Mouse (Mus musculus) MEL (cell line): ENCODE measurements around the gene Glipr2. TPM values are rescaled to one million over a fixed set of nuclear protein-coding genes. Genes with fewer than 3 reads are reported as not detected.

Experiments used
- DNase-seq: peaks from one replicate; pipeline ENCODE4 v3.0.0; 2011; ENCODE audit warnings: low read depth, low spot score
- H3K27ac ChIP-seq: 2 replicates; pipeline ENCODE4 v1.5.1; 2012; ENCODE audit warnings: low read depth, mild to moderate bottlenecking, control low read depth, low read length, moderate library complexity; ENCODE audit not compliant: control insufficient read depth
- H3K27me3 ChIP-seq, 2 experiments: fragments of 150-350 bp in 1 of 2; sonication (generic) in 1 of 2; 2 replicates each; pipeline ENCODE4 v1.6.1; 2012; ENCODE audit warnings: low read length in 2 of 2, mild to moderate bottlenecking in 2 of 2, improper control_type of control experiment in 1 of 2, moderate library complexity in 1 of 2; ENCODE audit not compliant: insufficient read depth in 2 of 2, control insufficient read depth in 1 of 2
- H3K36me3 ChIP-seq, 2 experiments: 2 replicates each; pipeline ENCODE4 v1.6.1; 2012 to 2014; ENCODE audit warnings: low read length in 2 of 2, improper control_type of control experiment in 1 of 2, inconsistent platforms in 1 of 2, mild to moderate bottlenecking in 1 of 2; ENCODE audit not compliant: insufficient read depth in 2 of 2, control insufficient read depth in 1 of 2
- H3K4me1 ChIP-seq, 2 experiments: fragments of 150-350 bp in 1 of 2; sonication (generic) in 1 of 2; 2 replicates each; pipeline ENCODE4 v1.6.1; 2012; ENCODE audit warnings: low read length in 2 of 2, improper control_type of control experiment in 1 of 2, mild to moderate bottlenecking in 1 of 2; ENCODE audit not compliant: insufficient read depth in 2 of 2, control insufficient read depth in 1 of 2
- H3K4me3 ChIP-seq, 2 experiments: fragments of 150-350 bp in 1 of 2; sonication (generic) in 1 of 2; 2 replicates each; pipeline ENCODE4 v1.5.1; 2012; ENCODE audit warnings: low read depth in 2 of 2, low read length in 2 of 2, mild to moderate bottlenecking in 2 of 2, moderate library complexity in 2 of 2, control low read depth in 1 of 2, improper control_type of control experiment in 1 of 2; ENCODE audit not compliant: control insufficient read depth in 1 of 2, insufficient read depth in 1 of 2
- H3K79me2 ChIP-seq: 2 replicates; pipeline ENCODE4 v1.6.1; 2012; ENCODE audit warnings: mild to moderate bottlenecking, low read length, moderate library complexity; ENCODE audit not compliant: control insufficient read depth, poor library complexity, insufficient read depth
- H3K9ac ChIP-seq: 2 replicates; pipeline ENCODE4 v1.6.1; 2012; ENCODE audit warnings: low read depth, mild to moderate bottlenecking, control low read depth, low read length, moderate library complexity; ENCODE audit not compliant: control insufficient read depth, poor library complexity, severe bottlenecking
- H3K9me3 ChIP-seq: fragments of 150-350 bp; sonication (generic); replicated peaks from 2 replicates; pipeline ENCODE4 v1.6.1; 2012; ENCODE audit warnings: mild to moderate bottlenecking, low read length, improper control_type of control experiment, moderate library complexity; ENCODE audit not compliant: insufficient read depth
- BHLHE40 ChIP-seq: IDR thresholded peaks from 2 replicates; pipeline ENCODE4 v1.6.1; 2012; ENCODE audit warnings: low read depth, mild to moderate bottlenecking, inconsistent platforms, low read length, improper control_type of control experiment, borderline replicate concordance
- CHD1 ChIP-seq: IDR thresholded peaks from 2 replicates; pipeline ENCODE4 v1.6.1; 2012; ENCODE audit warnings: low read depth, mild to moderate bottlenecking, inconsistent platforms, low read length, improper control_type of control experiment
- CHD2 ChIP-seq: IDR thresholded peaks from 2 replicates; pipeline ENCODE4 v1.6.1; 2011; ENCODE audit warnings: low read length, improper control_type of control experiment
- E2F4 ChIP-seq: IDR thresholded peaks from 2 replicates; pipeline ENCODE4 v1.6.1; 2011; ENCODE audit warnings: low read depth, low read length, improper control_type of control experiment, borderline replicate concordance
- ELF1 ChIP-seq: IDR thresholded peaks from 2 replicates; pipeline ENCODE4 v1.6.1; 2014; ENCODE audit warnings: low read depth, mild to moderate bottlenecking, inconsistent platforms, low read length, improper control_type of control experiment, moderate library complexity
- ETS1 ChIP-seq: IDR thresholded peaks from 2 replicates; pipeline ENCODE4 v1.6.1; 2012; ENCODE audit warnings: low read depth, mild to moderate bottlenecking, inconsistent platforms, low read length, improper control_type of control experiment, moderate library complexity
- GATA1 ChIP-seq: IDR thresholded peaks from 2 replicates; pipeline ENCODE4 v1.6.1; 2011; ENCODE audit warnings: low read depth, low read length, improper control_type of control experiment
- MAFK ChIP-seq: IDR thresholded peaks from 2 replicates; pipeline ENCODE4 v1.6.1; 2011; ENCODE audit warnings: low read depth, mild to moderate bottlenecking, low read length, improper control_type of control experiment, borderline replicate concordance
- MAZ ChIP-seq: IDR thresholded peaks from 2 replicates; pipeline ENCODE4 v1.6.1; 2012; ENCODE audit warnings: low read depth, mild to moderate bottlenecking, inconsistent platforms, low read length, improper control_type of control experiment
- MEF2A ChIP-seq: IDR thresholded peaks from 2 replicates; pipeline ENCODE4 v1.6.1; 2014; ENCODE audit warnings: low read depth, mild to moderate bottlenecking, inconsistent platforms, low read length, improper control_type of control experiment; ENCODE audit not compliant: poor library complexity, insufficient replicate concordance, severe bottlenecking; ENCODE audit errors: extremely low read depth
- MYB ChIP-seq: IDR thresholded peaks from 2 replicates; pipeline ENCODE4 v1.6.1; 2011; ENCODE audit warnings: mild to moderate bottlenecking, low read depth, low read length, improper control_type of control experiment
- NRF1 ChIP-seq: IDR thresholded peaks from 2 replicates; pipeline ENCODE4 v1.6.1; 2014; ENCODE audit warnings: low read depth, mild to moderate bottlenecking, inconsistent platforms, low read length, improper control_type of control experiment, moderate library complexity; ENCODE audit not compliant: poor library complexity, insufficient read depth, severe bottlenecking
- POLR2A ChIP-seq, 2 experiments: IDR thresholded peaks; 2 replicates each; pipeline ENCODE4 v1.6.1; 2011 to 2012; ENCODE audit warnings: low read length in 2 of 2, mild to moderate bottlenecking in 2 of 2, control low read depth in 1 of 2, improper control_type of control experiment in 1 of 2, low read depth in 1 of 2, moderate library complexity in 1 of 2; ENCODE audit not compliant: control insufficient read depth in 1 of 2, insufficient read depth in 1 of 2, poor library complexity in 1 of 2
- POLR2AphosphoS2 ChIP-seq: IDR thresholded peaks from 2 replicates; pipeline ENCODE4 v1.6.1; 2011; ENCODE audit warnings: low read length, improper control_type of control experiment
- RAD21 ChIP-seq: IDR thresholded peaks from 2 replicates; pipeline ENCODE4 v1.6.1; 2011; ENCODE audit warnings: mild to moderate bottlenecking, low read depth, low read length, improper control_type of control experiment
- RCOR1 ChIP-seq: IDR thresholded peaks from 2 replicates; pipeline ENCODE4 v1.6.1; 2012; ENCODE audit warnings: low read depth, mild to moderate bottlenecking, inconsistent platforms, low read length, improper control_type of control experiment
- SIN3A ChIP-seq: IDR thresholded peaks from 2 replicates; pipeline ENCODE4 v1.6.1; 2012; ENCODE audit warnings: low read length, improper control_type of control experiment, inconsistent platforms
- SMC3 ChIP-seq: IDR thresholded peaks from 2 replicates; pipeline ENCODE4 v1.6.1; 2011; ENCODE audit warnings: low read depth, low read length, improper control_type of control experiment
- UBTF ChIP-seq: IDR thresholded peaks from 2 replicates; pipeline ENCODE4 v1.6.1; 2012; ENCODE audit warnings: low read depth, mild to moderate bottlenecking, inconsistent platforms, low read length, improper control_type of control experiment, moderate library complexity, borderline replicate concordance; ENCODE audit not compliant: insufficient read depth
- USF1 ChIP-seq: IDR thresholded peaks from 2 replicates; pipeline ENCODE4 v1.6.1; 2014; ENCODE audit warnings: low read depth, mild to moderate bottlenecking, inconsistent platforms, low read length, improper control_type of control experiment, moderate library complexity
- ZC3H11A ChIP-seq: IDR thresholded peaks from 2 replicates; pipeline ENCODE4 v1.6.1; 2012; ENCODE audit warnings: low read depth, mild to moderate bottlenecking, inconsistent platforms, low read length, improper control_type of control experiment
- ZKSCAN1 ChIP-seq: IDR thresholded peaks from 2 replicates; pipeline ENCODE4 v1.6.1; 2012; ENCODE audit warnings: low read depth, mild to moderate bottlenecking, inconsistent platforms, low read length, improper control_type of control experiment, moderate library complexity
- ZMIZ1 ChIP-seq: IDR thresholded peaks from 2 replicates; pipeline ENCODE4 v1.6.1; 2012; ENCODE audit warnings: low read depth, mild to moderate bottlenecking, inconsistent platforms, low read length, improper control_type of control experiment, moderate library complexity
- ZNF384 ChIP-seq: IDR thresholded peaks from 2 replicates; pipeline ENCODE4 v1.6.1; 2012; ENCODE audit warnings: low read depth, mild to moderate bottlenecking, inconsistent platforms, low read length, improper control_type of control experiment
- polyA plus RNA-seq, 2 experiments: library from polyadenylated mRNA; stranded (reverse) in 1 of 2; unstranded in 1 of 2; fragments of >175 nt in 1 of 2; fragments of >200 nt in 1 of 2; gene quantifications; 2 replicates each; pipeline versions ENCODE4 v1.2.1 to v1.2.4; 2012; ENCODE audit warnings: low replicate concordance in 2 of 2, low read depth in 1 of 2; ENCODE audit not compliant: insufficient read length in 2 of 2, insufficient read depth in 1 of 2, missing spikeins in 1 of 2
- total RNA-seq: library from RNA; depleted of rRNA; stranded (reverse); fragments of 300-350 nt; gene quantifications from 2 replicates; pipeline ENCODE4 v1.2.3, GENCODE M21; 2012

Gene Glipr2
- total and polyA plus RNA-seq, 3 experiments: 22.8 to 25.0 TPM; not detected in 1

- no peaks in the 10 kb centered on the region for H3K9me3 ChIP-seq
- no peaks in the 10 kb centered on the region; the same call in 1 of the 2 replicates for H3K79me2 ChIP-seq
- H3K4me1 ChIP-seq: peaks cover 3 to 16% of the 10 kb centered on the region in 2 experiments
- H3K36me3 ChIP-seq: peaks cover 0 to 5% of the 10 kb centered on the region in 2 experiments; a peak in 2 of 4 replicates
- TF ChIP-seq E2F4: no peak
- TF ChIP-seq UBTF: no peak
- TF ChIP-seq USF1: no peak
- no peak for TF ChIP-seq ZC3H11A
- TF ChIP-seq ZMIZ1: no peak
- TF ChIP-seq MAFK: no peak
- no peak for TF ChIP-seq SMC3
- TF ChIP-seq CHD1: no peak
- TF ChIP-seq POLR2A (IDR thresholded peaks at IDR 0.05; ENCODE audit: control insufficient read depth in 1 of 2, insufficient read depth in 1 of 2, low read depth in 1 of 2, low read length in 2 of 2, poor library complexity in 1 of 2): no peak
- TF ChIP-seq MEF2A: no peak
- no peak for DNase-seq
- no peak overlapping the region for H3K27ac ChIP-seq
- no peak overlapping the region for H3K9ac ChIP-seq
- H3K27me3 ChIP-seq: no peaks in the 10 kb centered on the region
- H3K4me3 ChIP-seq: no peak overlapping the region
Measured at GRCm38 (mm10) chr4:43979746-43980145, 22.5 kb downstream of the Glipr2 start.

DNA sequence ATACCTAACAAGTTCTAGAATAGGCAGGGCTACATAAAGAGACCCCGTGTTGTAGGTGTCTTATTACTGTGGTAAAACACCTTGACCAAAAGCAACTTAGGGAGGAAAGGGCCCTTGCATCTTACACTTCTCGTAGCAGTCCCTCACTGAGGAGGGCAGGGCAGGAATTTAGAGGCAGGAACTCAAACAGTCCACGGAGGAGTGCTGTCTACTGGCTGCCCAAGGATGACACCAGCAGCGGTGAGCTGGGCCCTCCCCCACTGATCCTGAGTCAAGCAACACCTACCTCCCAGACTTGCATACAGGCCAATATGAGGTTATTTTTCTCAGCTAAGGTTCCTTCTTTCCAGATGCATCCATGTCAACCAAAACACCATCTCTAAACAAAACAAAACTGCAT, 23.0 kb downstream of the Glipr2 start:
- TF ChIP-seq RCOR1: no peak
- Histone ChIP-seq H3K4me3 (no peak overlapping the region), H3K27ac (no peak overlapping the region), H3K4me1 (peaks cover 0 to 11% of the 10 kb centered on the region in 2 experiments; a peak in 1 of 4 replicates), H3K27me3 (no peaks in the 10 kb centered on the region), H3K36me3 (peaks cover 0 to 3% of the 10 kb centered on the region in 2 experiments; a peak in 2 of 4 replicates), H3K9me3 (no peaks in the 10 kb centered on the region), H3K9ac (no peak overlapping the region), H3K79me2 (no peaks in the 10 kb centered on the region; the same call in 1 of the 2 replicates)
- no peak for DNase-seq

- DNase-seq: no peak
- H3K36me3 ChIP-seq: peaks cover 0 to 2% of the 10 kb centered on the region in 2 experiments; a peak in 2 of 4 replicates
- H3K27ac ChIP-seq: no peak overlapping the region
- H3K4me1 ChIP-seq: peaks cover 0 to 9% of the 10 kb centered on the region in 2 experiments; a peak in 1 of 4 replicates
- no peaks in the 10 kb centered on the region for H3K27me3 ChIP-seq
- no peak overlapping the region for H3K4me3 ChIP-seq
- H3K79me2 ChIP-seq: no peaks in the 10 kb centered on the region; the same call in 1 of the 2 replicates
- TF ChIP-seq NRF1 (no peak), ETS1 (no peak), ZNF384 (no peak), POLR2AphosphoS2 (no peak), UBTF (no peak), BHLHE40 (no peak), CHD2 (no peak), ZKSCAN1 (no peak), MAZ (no peak), E2F4 (no peak), GATA1 (no peak), ZMIZ1 (no peak), MYB (no peak), ELF1 (no peak), POLR2A (IDR thresholded peaks at IDR 0.05; ENCODE audit: control insufficient read depth in 1 of 2, insufficient read depth in 1 of 2, low read depth in 1 of 2, low read length in 2 of 2, poor library complexity in 1 of 2) (no peak), MEF2A (no peak), ZC3H11A (no peak), RAD21 (no peak), SIN3A (no peak)
- H3K9me3 ChIP-seq: no peaks in the 10 kb centered on the region
- H3K9ac ChIP-seq: no peak overlapping the region
Measured at GRCm38 (mm10) chr4:43980846-43981245, 23.6 kb downstream of the Glipr2 start.
